Mouse (Mus musculus) heart, adult 2 months (tissue): Measurements from ENCODE around the gene Ccdc15. TPM values are rescaled to one million over a fixed set of nuclear protein-coding genes. Genes with fewer than 3 reads are reported as not detected.
A peak's percentile ranks its signal among the peaks of the same experiment; 100 is the strongest.

Source experiments
- DNase-seq, 2 experiments: peaks; one replicate each; pipeline ENCODE4 v3.0.0; 2021
- H3K27ac ChIP-seq: fragments of 200-600 bp; 2 replicates; pipeline ENCODE4 v1.8.1; 2022
- H3K27me3 ChIP-seq: fragments of 200-500 bp; 2 replicates; pipeline ENCODE4 v1.6.1; 2012; ENCODE audit warnings: mild to moderate bottlenecking, low read length, inconsistent platforms, mixed read lengths; ENCODE audit not compliant: control insufficient read depth, insufficient read depth
- H3K36me3 ChIP-seq: fragments of 200-500 bp; 2 replicates; pipeline ENCODE4 v1.6.1; 2012; ENCODE audit warnings: low read length, inconsistent platforms; ENCODE audit not compliant: control insufficient read depth, insufficient read depth
- H3K4me1 ChIP-seq: fragments of 200-500 bp; 2 replicates; pipeline ENCODE4 v1.6.1; 2011; ENCODE audit warnings: low read length; ENCODE audit not compliant: control insufficient read depth, insufficient read depth
- H3K4me3 ChIP-seq: fragments of 200-600 bp; 2 replicates; pipeline ENCODE4 v1.8.1; 2022
- H3K79me2 ChIP-seq: fragments of 200-500 bp; replicated peaks from 2 replicates; pipeline ENCODE4 v1.6.1; 2012; ENCODE audit warnings: mild to moderate bottlenecking, inconsistent platforms, low read length, moderate library complexity, mixed read lengths; ENCODE audit not compliant: control insufficient read depth, insufficient read depth
- H3K9ac ChIP-seq: fragments of 200-500 bp; 2 replicates; pipeline ENCODE4 v1.6.1; 2012; ENCODE audit warnings: low read depth, mild to moderate bottlenecking, control low read depth, inconsistent platforms, low read length, mixed read lengths
- CTCF ChIP-seq: fragments of 200-600 bp; IDR thresholded peaks from 2 replicates; pipeline ENCODE4 v1.8.1; 2022; ENCODE audit warnings: antibody characterized with exemption, mild to moderate bottlenecking, moderate library complexity
- EP300 ChIP-seq: fragments of 200-500 bp; IDR thresholded peaks from 2 replicates; pipeline ENCODE4 v1.6.1; 2011; ENCODE audit warnings: low read depth, low read length, control low read depth; ENCODE audit not compliant: insufficient read depth
- POLR2A ChIP-seq: fragments of 200-500 bp; IDR thresholded peaks from 2 replicates; pipeline ENCODE4 v1.6.1; 2011; ENCODE audit warnings: mild to moderate bottlenecking, low read depth, low read length, control low read depth; ENCODE audit not compliant: insufficient read depth
- WGBS: fragments of 180-500 bp; shearing (Covaris S2); methylation state at CpG from one replicate; pipeline ENCODE4 v1.1.7; 2018; 5-methylcytosine and 5-hydroxymethylcytosine counted together
- intact Hi-C: fragments of 180-260 bp; cut with DNase I; formaldehyde crosslinking; loops from one replicate; pipeline ENCODE4 v1.15.1; 2025
- polyA plus RNA-seq: library from polyadenylated mRNA; depleted of rRNA; stranded (reverse); fragments of >200 nt; gene quantifications from 2 replicates; pipeline ENCODE4 v1.2.3, GENCODE M21; 2012
- total RNA-seq, 2 experiments: library from RNA; stranded (reverse); gene quantifications; 2 replicates each; pipeline ENCODE4 v1.2.3; 2021

The Ccdc15 gene
- total and polyA plus RNA-seq, 3 experiments: 0.53 to 2.0 (median 1.7) TPM

GRCm38 (mm10) chr9:37383161-37383560 lies 34.9 kb upstream of the Ccdc15 start:
- Histone ChIP-seq H3K27ac (no peak overlapping the region), H3K4me1 (no peaks in the 10 kb centered on the region), H3K79me2 (no peaks in the 10 kb centered on the region), H3K36me3 (no peaks in the 10 kb centered on the region), H3K27me3 (peaks cover 2% of the 10 kb centered on the region; the same call in 1 of the 2 replicates), H3K9ac (no peak overlapping the region), H3K4me3 (no peak overlapping the region)
- intact Hi-C loops: loop anchor here (5.0 kb wide), 1 partner anchor 39 kb away; no protein-coding TSS in a partner anchor
- DNase-seq: no peak
- WGBS: 92% methylated on average over 6 of the region's 6 CpGs
- no peak for TF ChIP-seq EP300
- TF ChIP-seq CTCF: no peak
- TF ChIP-seq POLR2A: no peak

DNA sequence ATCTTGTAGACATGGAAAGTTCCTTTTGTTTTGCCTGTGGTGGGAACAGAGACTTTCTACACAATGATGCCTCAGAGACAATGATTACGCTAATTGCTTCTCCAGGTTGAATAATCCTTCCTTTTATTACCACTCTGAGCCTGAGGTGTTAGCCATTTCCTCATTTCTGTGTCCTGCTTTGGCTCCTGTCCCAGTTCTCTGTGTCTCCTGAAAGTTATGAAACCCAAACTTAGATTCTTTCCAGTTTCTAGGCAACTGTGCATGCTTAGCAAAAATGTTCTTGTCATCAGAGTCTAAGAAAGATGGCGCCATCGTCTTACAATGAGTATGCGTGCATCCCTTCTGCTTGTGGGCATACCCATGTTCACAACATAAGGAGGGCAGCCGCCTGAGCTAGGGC lies 27.5 kb upstream of the Ccdc15 start:
- 69% methylated on average over 5 of the region's 5 CpGs for WGBS
- no peak for DNase-seq

DNA sequence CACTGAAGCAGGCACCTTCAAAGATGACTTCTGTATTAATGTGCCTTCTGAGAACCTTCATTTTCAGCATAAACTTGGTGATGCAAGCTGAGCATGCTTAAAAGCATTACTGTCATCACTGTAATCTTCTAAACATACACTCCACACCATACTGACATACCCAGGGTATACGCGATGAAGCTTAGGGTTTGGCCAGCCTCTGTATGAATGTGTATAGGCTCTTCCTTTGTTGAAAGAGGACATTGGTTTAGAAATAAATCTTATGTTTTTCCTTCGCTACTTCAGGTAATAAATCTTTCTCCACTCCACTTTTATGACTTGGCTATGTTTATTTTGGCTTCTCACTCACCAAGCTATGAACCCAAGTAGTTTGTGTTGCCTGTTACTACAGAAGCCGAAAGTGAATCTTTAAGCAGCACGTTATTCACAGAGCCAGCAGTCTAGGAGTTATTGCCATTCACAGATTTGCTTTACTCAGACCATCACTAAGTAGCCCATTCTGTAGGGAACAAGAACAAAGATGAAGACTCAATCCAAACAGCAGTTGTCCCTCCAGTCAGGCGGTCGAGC lies 23.1 kb upstream of the Ccdc15 start:
- H3K79me2 ChIP-seq: no peaks in the 10 kb centered on the region
- no peak for TF ChIP-seq POLR2A
- TF ChIP-seq CTCF: no peak
- TF ChIP-seq EP300: no peak
- no peaks in the 10 kb centered on the region for H3K27me3 ChIP-seq
- H3K4me1 ChIP-seq: no peaks in the 10 kb centered on the region; the same call in none of the 2 replicates
- WGBS: 89% methylated on average over 7 of the region's 7 CpGs
- no peak overlapping the region for H3K4me3 ChIP-seq
- H3K27ac ChIP-seq: no peak overlapping the region
- no peak for DNase-seq
- peaks cover 2% of the 10 kb centered on the region; the same call in 1 of the 2 replicates for H3K36me3 ChIP-seq
- H3K9ac ChIP-seq: no peak overlapping the region
- intact Hi-C loops: no loop called here

More for the DNA sequence above, 27.5 kb upstream of the Ccdc15 start:
- Histone ChIP-seq H3K36me3 (no peaks in the 10 kb centered on the region), H3K9ac (no peak overlapping the region), H3K79me2 (no peaks in the 10 kb centered on the region), H3K27ac (no peak overlapping the region), H3K4me3 (no peak overlapping the region), H3K27me3 (no peaks in the 10 kb centered on the region), H3K4me1 (no peaks in the 10 kb centered on the region)
- intact Hi-C loops: no loop called here
- no peak for TF ChIP-seq CTCF
- no peak for TF ChIP-seq EP300
- TF ChIP-seq POLR2A: no peak

DNA sequence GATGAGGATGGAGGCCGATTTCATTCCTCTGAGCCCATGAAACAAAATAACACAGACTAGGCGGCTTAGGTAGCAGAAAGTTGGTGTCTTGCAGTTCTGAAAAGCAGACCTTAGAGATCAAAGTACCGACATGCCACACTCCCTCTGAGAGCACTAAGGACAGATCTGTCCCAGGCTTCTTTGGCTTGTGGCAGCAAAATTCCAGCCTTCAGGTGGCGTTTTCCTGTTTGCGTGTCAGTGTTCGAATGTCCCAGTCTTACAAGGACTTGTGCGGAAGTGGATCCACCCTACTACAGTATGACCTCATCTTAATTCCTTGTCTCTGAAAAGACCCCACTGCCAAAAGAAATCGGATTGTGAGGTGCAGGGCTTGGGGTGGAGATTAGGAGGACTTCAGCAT lies 20.6 kb upstream of the Ccdc15 start:
- intact Hi-C loops: loop anchor here (1.0 kb wide), 1 partner anchor 31 kb away; no protein-coding TSS in a partner anchor
- TF ChIP-seq EP300: peak; percentile 82
- TF ChIP-seq POLR2A: peak; percentile 50
- peak; percentile 69 for TF ChIP-seq CTCF
- DNase-seq: peak; percentile 57 to 63
- no peaks in the 10 kb centered on the region for H3K27me3 ChIP-seq
- no peaks in the 10 kb centered on the region for H3K79me2 ChIP-seq
- H3K9ac ChIP-seq: peak overlapping the region; percentile 55; the same call in 1 of the 2 replicates
- 51% methylated on average over 8 of the region's 8 CpGs for WGBS
- H3K4me3 ChIP-seq: no peak overlapping the region
- H3K4me1 ChIP-seq: no peaks in the 10 kb centered on the region; the same call in none of the 2 replicates
- H3K27ac ChIP-seq: peak overlapping the region; percentile 93
- peaks cover 2% of the 10 kb centered on the region; the same call in 1 of the 2 replicates for H3K36me3 ChIP-seq

DNA sequence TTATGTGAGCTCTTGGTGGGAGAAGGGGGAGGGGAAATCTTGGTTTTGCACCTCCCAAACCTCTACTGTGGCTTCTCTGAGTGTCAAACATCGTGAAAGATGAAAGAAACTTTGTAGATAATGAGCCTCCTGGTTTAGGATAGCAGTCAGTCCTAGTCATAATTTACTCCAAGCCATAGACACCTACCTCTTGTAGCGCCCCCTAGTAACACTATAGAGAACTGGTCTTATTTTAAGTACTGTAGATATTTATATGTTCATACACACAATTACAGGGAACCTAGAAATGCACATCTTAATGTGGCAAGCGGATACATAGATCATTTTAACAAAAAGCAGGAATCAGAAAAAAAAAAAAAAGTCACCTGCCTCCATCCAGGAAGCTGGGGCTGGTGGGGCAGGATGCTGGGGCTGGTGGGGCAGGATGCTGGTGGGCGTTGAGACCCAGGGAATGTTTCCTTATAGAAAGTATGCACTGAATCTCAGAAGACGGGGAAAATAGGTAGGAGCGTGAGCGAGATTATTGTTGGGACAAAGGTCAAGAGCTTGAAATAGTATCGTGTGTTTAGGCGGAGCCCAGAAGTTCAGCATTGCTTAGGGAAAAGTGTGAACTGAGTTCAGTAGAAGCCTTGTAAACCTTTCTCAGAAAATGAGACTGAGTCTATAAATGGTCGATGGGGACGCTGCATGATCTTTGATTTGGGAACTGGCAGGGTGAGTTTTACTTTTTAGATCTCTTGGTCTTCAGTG lies 20.0 kb upstream of the Ccdc15 start:
- no peaks in the 10 kb centered on the region for H3K27me3 ChIP-seq
- no peak for DNase-seq
- WGBS: 44% methylated on average over 11 of the region's 11 CpGs
- H3K79me2 ChIP-seq: no peaks in the 10 kb centered on the region
- TF ChIP-seq POLR2A (no peak), CTCF (peak; percentile 24; the same call in 1 of the 2 replicates), EP300 (no peak)
- peaks cover 2% of the 10 kb centered on the region; the same call in 1 of the 2 replicates for H3K36me3 ChIP-seq
- peak overlapping the region; percentile 93 for H3K27ac ChIP-seq
- no peak overlapping the region for H3K4me3 ChIP-seq
- H3K9ac ChIP-seq: peak overlapping the region; percentile 55; the same call in 1 of the 2 replicates
- intact Hi-C loops: loop anchor here (1.0 kb wide), 1 partner anchor 32 kb away; no protein-coding TSS in a partner anchor
- H3K4me1 ChIP-seq: no peaks in the 10 kb centered on the region; the same call in none of the 2 replicates
